Mouse (Mus musculus): ENCODE results near the gene Olfr71. TPM values are rescaled to one million over a fixed set of nuclear protein-coding genes. Genes with fewer than 3 reads are reported as not detected.
A peak's percentile ranks its signal among the peaks of the same experiment; 100 is the strongest.

Gene Olfr71
- polyA plus RNA-seq (2012; rRNA removed) (not detected in 2 replicates), polyA plus RNA-seq (2014; fragmentation: Nextera tagmentation; extraction: Ambion mirVana) (not detected in 2 replicates)

DNA sequence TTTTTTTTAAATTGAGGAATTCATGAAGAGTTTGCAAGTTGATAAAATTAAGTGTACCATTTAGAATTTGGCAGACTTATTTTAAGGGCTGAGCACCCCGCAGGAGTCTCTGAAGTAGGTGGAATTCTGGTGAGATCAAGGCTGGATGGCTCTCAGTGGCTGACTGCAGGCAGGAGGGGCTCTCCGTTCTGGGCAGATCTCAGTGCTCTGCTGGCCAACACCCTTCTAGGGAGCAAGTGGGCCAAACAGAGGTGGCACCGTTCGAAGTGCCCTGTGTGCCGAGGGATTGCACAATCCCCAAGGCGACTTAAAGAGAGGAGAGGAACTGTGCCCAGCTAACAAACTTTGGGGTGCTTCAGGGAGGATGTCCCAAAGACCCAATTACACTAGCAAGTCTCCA is at the start of gene Olfr71:
Gene Olfr71, minus strand, starts transcription at position 387 of the 400 bp plus-strand sequence.
- no peak for ATAC-seq (ENCODE audit: insufficient read depth)

GRCm38 (mm10) chr4:43757213-43757612 is 47.2 kb upstream of the Olfr71 start:
- no peak overlapping the region for H3K4me3 ChIP-seq (ENCODE audit: insufficient read depth in 1 of 2, low read depth in 2 of 2, low read length in 2 of 2)
- no peaks in the 10 kb centered on the region for H3K9me3 ChIP-seq (ENCODE audit: control insufficient read depth, low read length)
- no peak overlapping the region for H3K9ac ChIP-seq (replicated peaks)
- no peak overlapping the region for H3K4me2 ChIP-seq (ENCODE audit: low read depth)
- no peaks in the 10 kb centered on the region for H3K4me1 ChIP-seq (replicated peaks; ENCODE audit: control insufficient read depth in 2 of 2, insufficient read depth in 2 of 2, low read length in 1 of 2)
- ATAC-seq (ENCODE audit: insufficient read depth) (no peak), DNase-seq (ENCODE audit: low read depth in 3 of 3, low spot score in 3 of 3) (no peak)
- 25% methylated on average over 6 of the region's 6 CpGs for WGBS (ENCODE audit: insufficient replicate concordance)
- H3K36me3 ChIP-seq (replicated peaks; ENCODE audit: control insufficient read depth, insufficient read depth, low read depth): no peaks in the 10 kb centered on the region
- TF ChIP-seq EP300 (IDR thresholded peaks at IDR 0.05; ENCODE audit: low read depth) (no peak), CTCF (IDR thresholded peaks at IDR 0.05; ENCODE audit: low read depth) (no peak)
- no peak overlapping the region for H3K27ac ChIP-seq
- H3K27me3 ChIP-seq (ENCODE audit: control insufficient read depth, insufficient read depth, low read length): no peaks in the 10 kb centered on the region

More for the DNA sequence above, at the start of gene Olfr71:
- no peak within 1 kb of the TSS for H3K4me3 ChIP-seq (ENCODE audit: insufficient read depth in 1 of 2, low read depth in 2 of 2, low read length in 2 of 2)
- H3K4me2 ChIP-seq (ENCODE audit: low read depth): no peak within 1 kb of the TSS
- H3K27me3 ChIP-seq (ENCODE audit: control insufficient read depth, insufficient read depth, low read length): no peaks in the 10 kb centered on the region
- H3K9me3 ChIP-seq (ENCODE audit: control insufficient read depth, low read length): no peaks in the 10 kb centered on the region
- WGBS (ENCODE audit: insufficient replicate concordance): 48% methylated on average over 6 of the region's 6 CpGs
- no peaks in the 10 kb centered on the region for H3K4me1 ChIP-seq (replicated peaks; ENCODE audit: control insufficient read depth in 2 of 2, insufficient read depth in 2 of 2, low read length in 1 of 2)
- no peak within 1 kb of the TSS for H3K27ac ChIP-seq
- no peak within 1 kb of the TSS for H3K9ac ChIP-seq (replicated peaks)
- no peaks in the 10 kb centered on the region for H3K36me3 ChIP-seq (replicated peaks; ENCODE audit: control insufficient read depth, insufficient read depth, low read depth)
- no peak for DNase-seq (ENCODE audit: low read depth in 3 of 3, low spot score in 3 of 3)
- TF ChIP-seq CTCF (IDR thresholded peaks at IDR 0.05; ENCODE audit: low read depth) (no peak), EP300 (IDR thresholded peaks at IDR 0.05; ENCODE audit: low read depth) (no peak)

- Histone ChIP-seq H3K27me3 (ENCODE audit: control insufficient read depth, insufficient read depth, low read length) (no peaks in the 10 kb centered on the region), H3K4me3 (ENCODE audit: insufficient read depth in 1 of 2, low read depth in 2 of 2, low read length in 2 of 2) (no peak overlapping the region), H3K9me3 (ENCODE audit: control insufficient read depth, low read length) (no peaks in the 10 kb centered on the region), H3K4me1 (replicated peaks; ENCODE audit: control insufficient read depth in 2 of 2, insufficient read depth in 2 of 2, low read length in 1 of 2) (no peaks in the 10 kb centered on the region; a peak in 1 of 4 replicates), H3K27ac (no peak overlapping the region), H3K36me3 (replicated peaks; ENCODE audit: control insufficient read depth, insufficient read depth, low read depth) (no peaks in the 10 kb centered on the region), H3K4me2 (ENCODE audit: low read depth) (no peak overlapping the region), H3K9ac (replicated peaks) (no peak overlapping the region)
- no peak for TF ChIP-seq EP300 (IDR thresholded peaks at IDR 0.05; ENCODE audit: low read depth)
- peak; percentile 43; the same call in 1 of the 2 replicates for TF ChIP-seq CTCF (IDR thresholded peaks at IDR 0.05; ENCODE audit: low read depth)
- 10% methylated on average over 6 of the region's 6 CpGs for WGBS (ENCODE audit: insufficient replicate concordance)
- no peak for DNase-seq (ENCODE audit: low read depth in 3 of 3, low spot score in 3 of 3)
- ATAC-seq (ENCODE audit: insufficient read depth): no peak
Observed at GRCm38 (mm10) chr4:43745187-43745586, 35.1 kb upstream of the Olfr71 start.

- H3K4me3 ChIP-seq (ENCODE audit: insufficient read depth in 1 of 2, low read depth in 2 of 2, low read length in 2 of 2): no peak overlapping the region
- no peaks in the 10 kb centered on the region for H3K27me3 ChIP-seq (ENCODE audit: control insufficient read depth, insufficient read depth, low read length)
- no peak overlapping the region for H3K27ac ChIP-seq
- no peak for DNase-seq (ENCODE audit: low read depth in 3 of 3, low spot score in 3 of 3)
- TF ChIP-seq EP300 (IDR thresholded peaks at IDR 0.05; ENCODE audit: low read depth) (no peak), CTCF (IDR thresholded peaks at IDR 0.05; ENCODE audit: low read depth) (0 out of 2 replicates have a peak, but pooled peaks have one; percentile 10)
- ATAC-seq (ENCODE audit: insufficient read depth): no peak
- no peaks in the 10 kb centered on the region; a peak in 1 of 4 replicates for H3K4me1 ChIP-seq (replicated peaks; ENCODE audit: control insufficient read depth in 2 of 2, insufficient read depth in 2 of 2, low read length in 1 of 2)
- no peak overlapping the region for H3K4me2 ChIP-seq (ENCODE audit: low read depth)
- H3K9ac ChIP-seq (replicated peaks): no peak overlapping the region
- 33% methylated on average over 1 of the region's 1 CpGs for WGBS (ENCODE audit: insufficient replicate concordance)
- no peaks in the 10 kb centered on the region for H3K36me3 ChIP-seq (replicated peaks; ENCODE audit: control insufficient read depth, insufficient read depth, low read depth)
- no peaks in the 10 kb centered on the region for H3K9me3 ChIP-seq (ENCODE audit: control insufficient read depth, low read length)
Observed at GRCm38 (mm10) chr4:43743099-43743498, 33.0 kb upstream of the Olfr71 start.

GRCm38 (mm10) chr4:43742637-43743036 is 32.6 kb upstream of the Olfr71 start:
- Histone ChIP-seq H3K36me3 (replicated peaks; ENCODE audit: control insufficient read depth, insufficient read depth, low read depth) (no peaks in the 10 kb centered on the region), H3K4me1 (replicated peaks; ENCODE audit: control insufficient read depth in 2 of 2, insufficient read depth in 2 of 2, low read length in 1 of 2) (no peaks in the 10 kb centered on the region; a peak in 1 of 4 replicates), H3K9me3 (ENCODE audit: control insufficient read depth, low read length) (no peaks in the 10 kb centered on the region), H3K27ac (no peak overlapping the region), H3K4me3 (ENCODE audit: insufficient read depth in 1 of 2, low read depth in 2 of 2, low read length in 2 of 2) (no peak overlapping the region), H3K27me3 (ENCODE audit: control insufficient read depth, insufficient read depth, low read length) (no peaks in the 10 kb centered on the region), H3K4me2 (ENCODE audit: low read depth) (no peak overlapping the region), H3K9ac (replicated peaks) (no peak overlapping the region)
- ATAC-seq (ENCODE audit: insufficient read depth) (no peak), DNase-seq (ENCODE audit: low read depth in 3 of 3, low spot score in 3 of 3) (no peak)
- WGBS (ENCODE audit: insufficient replicate concordance): 34% methylated on average over 4 of the region's 4 CpGs
- TF ChIP-seq EP300 (IDR thresholded peaks at IDR 0.05; ENCODE audit: low read depth) (no peak), CTCF (IDR thresholded peaks at IDR 0.05; ENCODE audit: low read depth) (no peak)
